Mouse (Mus musculus) brain, embryonic 14.5 days (tissue): ENCODE results near the gene Ptpn7.

Experiments used
- CTCF ChIP-seq: fragments of 200-500 bp; IDR thresholded peaks from 2 replicates; pipeline ENCODE4 v1.5.1; 2012; ENCODE audit warnings: inconsistent platforms, mild to moderate bottlenecking, moderate library complexity, borderline replicate concordance; ENCODE audit not compliant: insufficient read depth, insufficient read length; ENCODE audit errors: extremely low read depth
- POLR2A ChIP-seq: fragments of 200-500 bp; IDR thresholded peaks from 2 replicates; pipeline ENCODE4 v1.6.1; 2012; ENCODE audit warnings: mild to moderate bottlenecking, inconsistent platforms, borderline replicate concordance; ENCODE audit not compliant: poor library complexity, insufficient read depth, insufficient read length, severe bottlenecking; ENCODE audit errors: extremely low read depth

DNA sequence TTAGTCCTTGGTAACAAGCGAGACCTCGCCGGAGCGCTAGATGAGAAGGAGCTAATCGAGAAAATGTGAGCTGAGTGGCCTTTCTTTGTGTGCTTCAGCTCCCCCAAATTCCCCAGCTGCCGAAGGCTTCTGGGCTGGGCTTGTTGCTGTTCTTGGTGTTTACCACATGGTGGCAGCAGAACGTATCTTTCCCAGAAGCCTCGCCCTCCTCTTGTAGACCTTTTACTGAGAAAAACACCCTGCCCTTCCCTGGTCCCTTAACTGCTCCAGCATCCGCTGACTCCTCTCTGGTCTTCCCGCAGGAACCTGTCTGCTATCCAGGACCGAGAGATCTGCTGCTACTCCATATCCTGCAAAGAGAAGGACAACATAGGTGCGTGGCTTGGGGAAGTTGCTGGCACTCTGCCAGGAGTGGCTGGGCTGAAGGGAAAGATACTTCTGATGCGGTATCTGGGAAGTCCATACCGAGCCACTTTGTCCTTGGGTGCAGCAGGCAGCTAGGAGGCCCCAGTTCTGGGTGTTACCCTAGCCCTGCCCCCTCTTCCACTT lies 22.0 kb downstream of the Ptpn7 start:
- TF ChIP-seq POLR2A (peak; percentile 26; the same call in 1 of the 2 replicates), CTCF (peak; percentile 84)
